Mouse (Mus musculus): ENCODE measurements around the gene Ufd1. TPM values are rescaled to one million over a fixed set of nuclear protein-coding genes. Genes with fewer than 3 reads are reported as not detected.

Ufd1 gene
- polyA plus RNA-seq, 1 experiment, result 154 TPM

GRCm38 (mm10) chr16:18796645-18797044 is 14.9 kb upstream of the Ufd1 start:
- WGBS, result 43% methylated on average over 7 of the region's 7 CpGs
- no peak overlapping the region for H3K4me3 ChIP-seq (ENCODE audit: insufficient read depth, low read depth, low read length)
- TF ChIP-seq POLR2A (IDR thresholded peaks at IDR 0.05; ENCODE audit: insufficient read depth, low read depth, low read length) (no peak), CTCF (IDR thresholded peaks at IDR 0.05; ENCODE audit: insufficient read depth, low read depth, low read length) (no peak)
- peak overlapping the region; percentile 38; the same call in 1 of the 2 replicates for H3K27ac ChIP-seq (ENCODE audit: insufficient read depth, low read depth, low read length)
- no peaks in the 10 kb centered on the region for H3K4me1 ChIP-seq (ENCODE audit: control insufficient read depth, insufficient read depth, low read length)

- no peak overlapping the region for H3K27ac ChIP-seq (ENCODE audit: insufficient read depth, low read depth, low read length)
- H3K4me3 ChIP-seq (ENCODE audit: insufficient read depth, low read depth, low read length), result no peak overlapping the region
- H3K4me1 ChIP-seq (ENCODE audit: control insufficient read depth, insufficient read depth, low read length), result no peaks in the 10 kb centered on the region
- WGBS, result 85% methylated on average over 5 of the region's 5 CpGs
- TF ChIP-seq CTCF (IDR thresholded peaks at IDR 0.05; ENCODE audit: insufficient read depth, low read depth, low read length) (no peak), POLR2A (IDR thresholded peaks at IDR 0.05; ENCODE audit: insufficient read depth, low read depth, low read length) (no peak)
Observed at GRCm38 (mm10) chr16:18798151-18798550, 13.4 kb upstream of the Ufd1 start.

GRCm38 (mm10) chr16:18798841-18799240 is 12.7 kb upstream of the Ufd1 start:
- WGBS, result 42% methylated on average over 2 of the region's 2 CpGs
- Histone ChIP-seq H3K27ac (ENCODE audit: insufficient read depth, low read depth, low read length) (no peak overlapping the region), H3K4me1 (ENCODE audit: control insufficient read depth, insufficient read depth, low read length) (no peaks in the 10 kb centered on the region), H3K4me3 (ENCODE audit: insufficient read depth, low read depth, low read length) (no peak overlapping the region)
- TF ChIP-seq POLR2A (IDR thresholded peaks at IDR 0.05; ENCODE audit: insufficient read depth, low read depth, low read length), result no peak
- 0 out of 2 replicates have a peak, but pooled peaks have one; percentile 23 for TF ChIP-seq CTCF (IDR thresholded peaks at IDR 0.05; ENCODE audit: insufficient read depth, low read depth, low read length)

GRCm38 (mm10) chr16:18805746-18806145 is 5.8 kb upstream of the Ufd1 start:
- WGBS, result 48% methylated on average over 2 of the region's 2 CpGs
- TF ChIP-seq CTCF (IDR thresholded peaks at IDR 0.05; ENCODE audit: insufficient read depth, low read depth, low read length) (no peak), POLR2A (IDR thresholded peaks at IDR 0.05; ENCODE audit: insufficient read depth, low read depth, low read length) (no peak)
- no peak overlapping the region for H3K4me3 ChIP-seq (ENCODE audit: insufficient read depth, low read depth, low read length)
- no peak overlapping the region for H3K27ac ChIP-seq (ENCODE audit: insufficient read depth, low read depth, low read length)
- H3K4me1 ChIP-seq (ENCODE audit: control insufficient read depth, insufficient read depth, low read length), result no peaks in the 10 kb centered on the region

GRCm38 (mm10) chr16:18809001-18809400 is 2.6 kb upstream of the Ufd1 start:
- H3K4me3 ChIP-seq (ENCODE audit: insufficient read depth, low read depth, low read length), result no peak overlapping the region
- WGBS, result 92% methylated on average over 5 of the region's 5 CpGs
- no peak overlapping the region for H3K27ac ChIP-seq (ENCODE audit: insufficient read depth, low read depth, low read length)
- H3K4me1 ChIP-seq (ENCODE audit: control insufficient read depth, insufficient read depth, low read length), result peaks cover 4% of the 10 kb centered on the region
- TF ChIP-seq CTCF (IDR thresholded peaks at IDR 0.05; ENCODE audit: insufficient read depth, low read depth, low read length) (no peak), POLR2A (IDR thresholded peaks at IDR 0.05; ENCODE audit: insufficient read depth, low read depth, low read length) (no peak)

GRCm38 (mm10) chr16:18811032-18811431 is 547 bp upstream of the Ufd1 start:
- TF ChIP-seq CTCF (IDR thresholded peaks at IDR 0.05; ENCODE audit: insufficient read depth, low read depth, low read length), result no peak
- TF ChIP-seq POLR2A (IDR thresholded peaks at IDR 0.05; ENCODE audit: insufficient read depth, low read depth, low read length), result no peak
- 5% methylated on average over 5 of the region's 5 CpGs for WGBS
- Histone ChIP-seq H3K27ac (ENCODE audit: insufficient read depth, low read depth, low read length) (no peak overlapping the region), H3K4me1 (ENCODE audit: control insufficient read depth, insufficient read depth, low read length) (peaks cover 4% of the 10 kb centered on the region), H3K4me3 (ENCODE audit: insufficient read depth, low read depth, low read length) (peak overlapping the region; percentile 82)

- TF ChIP-seq POLR2A (IDR thresholded peaks at IDR 0.05; ENCODE audit: insufficient read depth, low read depth, low read length) (peak; percentile 3; the same call in 1 of the 2 replicates), CTCF (IDR thresholded peaks at IDR 0.05; ENCODE audit: insufficient read depth, low read depth, low read length) (no peak)
- Histone ChIP-seq H3K4me1 (ENCODE audit: control insufficient read depth, insufficient read depth, low read length) (peaks cover 4% of the 10 kb centered on the region), H3K4me3 (ENCODE audit: insufficient read depth, low read depth, low read length) (peak overlapping the region; percentile 82), H3K27ac (ENCODE audit: insufficient read depth, low read depth, low read length) (no peak overlapping the region)
- WGBS, result 2% methylated on average over 31 of the region's 31 CpGs
Observed at GRCm38 (mm10) chr16:18812385-18812910, 869 bp downstream of the Ufd1 start.

- no peak for TF ChIP-seq POLR2A (IDR thresholded peaks at IDR 0.05; ENCODE audit: insufficient read depth, low read depth, low read length)
- TF ChIP-seq CTCF (IDR thresholded peaks at IDR 0.05; ENCODE audit: insufficient read depth, low read depth, low read length), result no peak
- no peaks in the 10 kb centered on the region for H3K4me1 ChIP-seq (ENCODE audit: control insufficient read depth, insufficient read depth, low read length)
- no peak overlapping the region for H3K4me3 ChIP-seq (ENCODE audit: insufficient read depth, low read depth, low read length)
- WGBS, result 51% methylated on average over 1 of the region's 1 CpGs
- H3K27ac ChIP-seq (ENCODE audit: insufficient read depth, low read depth, low read length), result no peak overlapping the region
Observed at GRCm38 (mm10) chr16:18822356-18822755, 10.8 kb downstream of the Ufd1 start.

- no peak overlapping the region for H3K4me3 ChIP-seq (ENCODE audit: insufficient read depth, low read depth, low read length)
- H3K27ac ChIP-seq (ENCODE audit: insufficient read depth, low read depth, low read length), result no peak overlapping the region
- H3K4me1 ChIP-seq (ENCODE audit: control insufficient read depth, insufficient read depth, low read length), result no peaks in the 10 kb centered on the region
- no peak for TF ChIP-seq POLR2A (IDR thresholded peaks at IDR 0.05; ENCODE audit: insufficient read depth, low read depth, low read length)
- no peak for TF ChIP-seq CTCF (IDR thresholded peaks at IDR 0.05; ENCODE audit: insufficient read depth, low read depth, low read length)
- 57% methylated on average over 4 of the region's 4 CpGs for WGBS
Observed at GRCm38 (mm10) chr16:18822925-18823324, 11.3 kb downstream of the Ufd1 start.

Data from olfactory bulb, adult 2 months (tissue).